Mouse (Mus musculus) CH12.LX (cell line): ENCODE measurements around the gene Ccdc36. TPM values are rescaled to one million over a fixed set of nuclear protein-coding genes. Genes with fewer than 3 reads are reported as not detected.

Experiments
- DNase-seq: peaks from one replicate; pipeline ENCODE4 v3.0.0-alpha.2; 2013; ENCODE audit errors: extremely low read depth
- H3K27ac ChIP-seq: 2 replicates; pipeline ENCODE4 v1.5.1; 2012; ENCODE audit warnings: low read depth, mild to moderate bottlenecking, control low read depth, moderate library complexity; ENCODE audit not compliant: insufficient read depth
- H3K27me3 ChIP-seq: replicated peaks from 2 replicates; pipeline ENCODE3; 2012; ENCODE audit warnings: inconsistent platforms
- H3K36me3 ChIP-seq, 2 experiments: replicated peaks in 1 of 2; 2 replicates each; pipeline versions ENCODE3 to v1.6.1; 2012; ENCODE audit warnings: inconsistent platforms in 1 of 2, low read length in 1 of 2, mild to moderate bottlenecking in 1 of 2, mixed read lengths in 1 of 2, moderate library complexity in 1 of 2; ENCODE audit not compliant: control insufficient read depth in 1 of 2, insufficient read depth in 1 of 2
- H3K4me1 ChIP-seq, 2 experiments: 2 replicates each; pipeline ENCODE4 v1.6.1; 2012; ENCODE audit warnings: inconsistent platforms in 1 of 2, moderate library complexity in 1 of 2; ENCODE audit not compliant: insufficient read depth in 2 of 2, control insufficient read depth in 1 of 2
- H3K4me2 ChIP-seq: 2 replicates; pipeline ENCODE4 v1.6.1; 2012; ENCODE audit warnings: low read depth, mild to moderate bottlenecking, control low read depth; ENCODE audit not compliant: poor library complexity, insufficient read depth, severe bottlenecking
- H3K4me3 ChIP-seq, 3 experiments: fragments of 150-350 bp in 1 of 3; sonication (generic) in 1 of 3; replicated peaks in 1 of 3; 2 replicates each; pipeline versions ENCODE3 to v1.5.1; 2011 to 2012; ENCODE audit warnings: low read depth in 2 of 3, low read length in 2 of 3, mild to moderate bottlenecking in 2 of 3, moderate library complexity in 2 of 3, control low read depth in 1 of 3, improper control_type of control experiment in 1 of 3, inconsistent platforms in 1 of 3, mixed read lengths in 1 of 3; ENCODE audit not compliant: poor library complexity in 1 of 3
- H3K79me2 ChIP-seq: replicated peaks from 2 replicates; pipeline ENCODE4 v1.6.1; 2012; ENCODE audit warnings: mild to moderate bottlenecking, moderate library complexity; ENCODE audit not compliant: control insufficient read depth, poor library complexity, insufficient read depth, severe bottlenecking; ENCODE audit errors: extremely low read depth
- H3K9ac ChIP-seq: 2 replicates; pipeline ENCODE4 v1.6.1; 2012; ENCODE audit warnings: low read depth, mild to moderate bottlenecking, control low read depth, moderate library complexity; ENCODE audit not compliant: insufficient read depth
- H3K9me3 ChIP-seq: replicated peaks from 2 replicates; pipeline ENCODE3; 2012; ENCODE audit warnings: low read length, inconsistent platforms, mixed read lengths
- CHD2 ChIP-seq: IDR thresholded peaks from 2 replicates; pipeline ENCODE4 v1.6.1; 2011; ENCODE audit warnings: low read length, improper control_type of control experiment
- CTCF ChIP-seq, 2 experiments: IDR thresholded peaks in 1 of 2; conservative IDR thresholded peaks in 1 of 2; 2 replicates each; pipeline ENCODE4 v1.5.1; 2011 to 2012; ENCODE audit warnings: low read depth in 2 of 2, low read length in 2 of 2, improper control_type of control experiment in 1 of 2, inconsistent platforms in 1 of 2, mild to moderate bottlenecking in 1 of 2, moderate library complexity in 1 of 2
- E2F4 ChIP-seq: IDR thresholded peaks from 2 replicates; pipeline ENCODE4 v1.6.1; 2011; ENCODE audit warnings: low read depth, low read length, improper control_type of control experiment; ENCODE audit not compliant: insufficient replicate concordance
- ELF1 ChIP-seq: IDR thresholded peaks from 2 replicates; pipeline ENCODE4 v1.6.1; 2014; ENCODE audit warnings: low read depth, mild to moderate bottlenecking, inconsistent platforms, low read length, improper control_type of control experiment
- EP300 ChIP-seq: IDR thresholded peaks from 2 replicates; pipeline ENCODE4 v1.6.1; 2011; ENCODE audit warnings: low read length, improper control_type of control experiment
- ETS1 ChIP-seq: conservative IDR thresholded peaks from 2 replicates; pipeline ENCODE4 v1.6.1; 2012; ENCODE audit warnings: low read depth, mild to moderate bottlenecking, inconsistent platforms, low read length, improper control_type of control experiment, moderate library complexity
- GABPA ChIP-seq: IDR thresholded peaks from 2 replicates; pipeline ENCODE4 v1.6.1; 2012; ENCODE audit warnings: low read depth, low read length, improper control_type of control experiment, inconsistent platforms; ENCODE audit not compliant: insufficient replicate concordance
- JUN ChIP-seq: IDR thresholded peaks from 2 replicates; pipeline ENCODE4 v1.6.1; 2011; ENCODE audit warnings: low read depth, mild to moderate bottlenecking, low read length, improper control_type of control experiment, moderate library complexity; ENCODE audit not compliant: insufficient read depth
- MEF2A ChIP-seq: IDR thresholded peaks from 2 replicates; pipeline ENCODE4 v1.6.1; 2014; ENCODE audit warnings: low read depth, mild to moderate bottlenecking, inconsistent platforms, low read length, improper control_type of control experiment, borderline replicate concordance
- MYC ChIP-seq: IDR thresholded peaks from 2 replicates; pipeline ENCODE4 v1.6.1; 2011; ENCODE audit warnings: low read depth, mild to moderate bottlenecking, improper control_type of control experiment, low read length
- NELFE ChIP-seq: IDR thresholded peaks from 2 replicates; pipeline ENCODE4 v1.6.1; 2011; ENCODE audit warnings: low read depth, low read length, improper control_type of control experiment
- NRF1 ChIP-seq: IDR thresholded peaks from 2 replicates; pipeline ENCODE4 v1.6.1; 2014; ENCODE audit warnings: low read depth, mild to moderate bottlenecking, inconsistent platforms, low read length, improper control_type of control experiment, moderate library complexity
- PAX5 ChIP-seq: IDR thresholded peaks from 2 replicates; pipeline ENCODE4 v1.6.1; 2012; ENCODE audit warnings: low read length, inconsistent platforms, mixed read lengths
- POLR2A ChIP-seq: IDR thresholded peaks from 2 replicates; pipeline ENCODE4 v1.6.1; 2011; ENCODE audit warnings: low read depth, mild to moderate bottlenecking, improper control_type of control experiment, low read length
- RAD21 ChIP-seq: IDR thresholded peaks from 2 replicates; pipeline ENCODE4 v1.6.1; 2011; ENCODE audit warnings: low read depth, mild to moderate bottlenecking, low read length, improper control_type of control experiment, moderate library complexity
- RCOR1 ChIP-seq: conservative IDR thresholded peaks from 2 replicates; pipeline ENCODE4 v1.6.1; 2012; ENCODE audit warnings: low read depth, mild to moderate bottlenecking, inconsistent platforms, low read length, improper control_type of control experiment
- SIN3A ChIP-seq: IDR thresholded peaks from 2 replicates; pipeline ENCODE4 v1.6.1; 2012; ENCODE audit warnings: low read length, improper control_type of control experiment, inconsistent platforms
- TCF12 ChIP-seq: IDR thresholded peaks from 2 replicates; pipeline ENCODE4 v1.6.1; 2014; ENCODE audit warnings: low read depth, mild to moderate bottlenecking, inconsistent platforms, low read length, improper control_type of control experiment
- USF1 ChIP-seq: IDR thresholded peaks from 2 replicates; pipeline ENCODE4 v1.6.1; 2014; ENCODE audit warnings: low read depth, mild to moderate bottlenecking, inconsistent platforms, low read length, improper control_type of control experiment
- USF2 ChIP-seq: conservative IDR thresholded peaks from 2 replicates; pipeline ENCODE4 v1.6.1; 2011; ENCODE audit warnings: low read depth, low read length, improper control_type of control experiment
- ZNF384 ChIP-seq: IDR thresholded peaks from 2 replicates; pipeline ENCODE4 v1.6.1; 2012; ENCODE audit warnings: low read depth, low read length, improper control_type of control experiment, inconsistent platforms
- dilution Hi-C: fragments of 300-500 bp; cut with MboI; formaldehyde crosslinking; loops from 2 replicates; pipeline ENCODE4 v1.14.3; 2020; ENCODE audit warnings: low sequenced_read_pairs; ENCODE audit not compliant: extremely low pct_unique_long_range_greater_than_20kb, extremely low pct_ligation_motif_present
- in situ Hi-C: fragments of 300-500 bp; cut with MboI; formaldehyde crosslinking; loops from 3 replicates; pipeline ENCODE4 v1.14.3; 2019; ENCODE audit warnings: low sequenced_read_pairs, low pct_ligation_motif_present, low pct_unique_long_range_greater_than_20kb, mixed read lengths
- polyA plus RNA-seq: library from polyadenylated mRNA; unstranded; fragments of >175 nt; gene quantifications from 2 replicates; pipeline ENCODE4 v1.2.1, GENCODE M21; 2012; ENCODE audit warnings: low read depth; ENCODE audit not compliant: insufficient read length
- total RNA-seq, 2 experiments: library from RNA; depleted of rRNA; stranded (reverse); fragments of 300-350 nt in 1 of 2; fragments of >200 nt in 1 of 2; gene quantifications; 2 replicates each; pipeline ENCODE4 v1.2.3; 2012 to 2014

Ccdc36 gene
- total and polyA plus RNA-seq, 3 experiments: 0.04 to 0.13 (median 0.13) TPM

- H3K79me2 ChIP-seq: no peaks in the 10 kb centered on the region
- no peak overlapping the region for H3K4me3 ChIP-seq
- H3K4me2 ChIP-seq: no peak overlapping the region
- in situ Hi-C loops: no loop called here
- H3K36me3 ChIP-seq: no peaks in the 10 kb centered on the region
- H3K9ac ChIP-seq: no peak overlapping the region
- dilution Hi-C loops: no loop called here
- TF ChIP-seq NELFE (no peak), ETS1 (no peak), ELF1 (no peak), GABPA (no peak), MEF2A (no peak), NRF1 (no peak), USF1 (no peak), MYC (no peak), RAD21 (no peak)
- no peak overlapping the region for H3K27ac ChIP-seq
- DNase-seq: no peak
- no peaks in the 10 kb centered on the region for H3K27me3 ChIP-seq
- H3K4me1 ChIP-seq: no peaks in the 10 kb centered on the region
- no peaks in the 10 kb centered on the region for H3K9me3 ChIP-seq
Observed at GRCm38 (mm10) chr9:108411381-108411942, 16.8 kb downstream of the Ccdc36 start.

GRCm38 (mm10) chr9:108409535-108409934 lies 18.7 kb downstream of the Ccdc36 start:
- Histone ChIP-seq H3K9ac (no peak overlapping the region), H3K27ac (no peak overlapping the region), H3K9me3 (no peaks in the 10 kb centered on the region), H3K79me2 (no peaks in the 10 kb centered on the region), H3K27me3 (no peaks in the 10 kb centered on the region), H3K4me3 (no peak overlapping the region), H3K4me2 (no peak overlapping the region), H3K36me3 (no peaks in the 10 kb centered on the region), H3K4me1 (peaks cover 4 to 18% of the 10 kb centered on the region in 2 experiments; a peak in 3 of 4 replicates)
- TF ChIP-seq MEF2A: no peak
- TF ChIP-seq CHD2: no peak
- TF ChIP-seq EP300: no peak
- no peak for TF ChIP-seq CTCF (conservative IDR thresholded peaks at IDR 0.05 in 1 of 2, IDR thresholded peaks at IDR 0.05 in 1 of 2; ENCODE audit: low read depth in 2 of 2, low read length in 2 of 2)
- no peak for TF ChIP-seq POLR2A
- TF ChIP-seq JUN: no peak
- TF ChIP-seq NRF1: no peak
- TF ChIP-seq USF2: no peak
- TF ChIP-seq E2F4: no peak
- no peak for TF ChIP-seq SIN3A
- TF ChIP-seq RCOR1: no peak
- TF ChIP-seq ZNF384: no peak
- no peak for TF ChIP-seq PAX5
- no peak for TF ChIP-seq TCF12
- dilution Hi-C loops: no loop called here
- no peak for DNase-seq
- in situ Hi-C loops: no loop called here
